Mouse (Mus musculus) heart, adult 2 months (tissue): ENCODE results near the gene Neb. TPM values are rescaled to one million over a fixed set of nuclear protein-coding genes. Genes with fewer than 3 reads are reported as not detected.

Experiments
- DNase-seq, 2 experiments: peaks; one replicate each; pipeline ENCODE4 v3.0.0; 2021
- H3K27ac ChIP-seq: fragments of 200-600 bp; 2 replicates; pipeline ENCODE4 v1.8.1; 2022
- H3K27me3 ChIP-seq: fragments of 200-500 bp; 2 replicates; pipeline ENCODE4 v1.6.1; 2012; ENCODE audit warnings: mild to moderate bottlenecking, low read length, inconsistent platforms, mixed read lengths; ENCODE audit not compliant: control insufficient read depth, insufficient read depth
- H3K36me3 ChIP-seq: fragments of 200-500 bp; 2 replicates; pipeline ENCODE4 v1.6.1; 2012; ENCODE audit warnings: low read length, inconsistent platforms; ENCODE audit not compliant: control insufficient read depth, insufficient read depth
- H3K4me1 ChIP-seq: fragments of 200-500 bp; 2 replicates; pipeline ENCODE4 v1.6.1; 2011; ENCODE audit warnings: low read length; ENCODE audit not compliant: control insufficient read depth, insufficient read depth
- H3K4me3 ChIP-seq: fragments of 200-600 bp; 2 replicates; pipeline ENCODE4 v1.8.1; 2022
- H3K79me2 ChIP-seq: fragments of 200-500 bp; replicated peaks from 2 replicates; pipeline ENCODE4 v1.6.1; 2012; ENCODE audit warnings: mild to moderate bottlenecking, inconsistent platforms, low read length, moderate library complexity, mixed read lengths; ENCODE audit not compliant: control insufficient read depth, insufficient read depth
- H3K9ac ChIP-seq: fragments of 200-500 bp; 2 replicates; pipeline ENCODE4 v1.6.1; 2012; ENCODE audit warnings: low read depth, mild to moderate bottlenecking, control low read depth, inconsistent platforms, low read length, mixed read lengths
- CTCF ChIP-seq: fragments of 200-600 bp; IDR thresholded peaks from 2 replicates; pipeline ENCODE4 v1.8.1; 2022; ENCODE audit warnings: antibody characterized with exemption, mild to moderate bottlenecking, moderate library complexity
- EP300 ChIP-seq: fragments of 200-500 bp; IDR thresholded peaks from 2 replicates; pipeline ENCODE4 v1.6.1; 2011; ENCODE audit warnings: low read depth, low read length, control low read depth; ENCODE audit not compliant: insufficient read depth
- POLR2A ChIP-seq: fragments of 200-500 bp; IDR thresholded peaks from 2 replicates; pipeline ENCODE4 v1.6.1; 2011; ENCODE audit warnings: mild to moderate bottlenecking, low read depth, low read length, control low read depth; ENCODE audit not compliant: insufficient read depth
- WGBS: fragments of 180-500 bp; shearing (Covaris S2); methylation state at CpG from one replicate; pipeline ENCODE4 v1.1.7; 2018; 5-methylcytosine and 5-hydroxymethylcytosine counted together
- intact Hi-C: fragments of 180-260 bp; cut with DNase I; formaldehyde crosslinking; loops from one replicate; pipeline ENCODE4 v1.15.1; 2025
- polyA plus RNA-seq: library from polyadenylated mRNA; depleted of rRNA; stranded (reverse); fragments of >200 nt; gene quantifications from 2 replicates; pipeline ENCODE4 v1.2.3, GENCODE M21; 2012
- total RNA-seq, 2 experiments: library from RNA; stranded (reverse); gene quantifications; 2 replicates each; pipeline ENCODE4 v1.2.3; 2021

Gene Neb
- total and polyA plus RNA-seq, 3 experiments: 1.0 to 10.2 (median 7.6) TPM

DNA sequence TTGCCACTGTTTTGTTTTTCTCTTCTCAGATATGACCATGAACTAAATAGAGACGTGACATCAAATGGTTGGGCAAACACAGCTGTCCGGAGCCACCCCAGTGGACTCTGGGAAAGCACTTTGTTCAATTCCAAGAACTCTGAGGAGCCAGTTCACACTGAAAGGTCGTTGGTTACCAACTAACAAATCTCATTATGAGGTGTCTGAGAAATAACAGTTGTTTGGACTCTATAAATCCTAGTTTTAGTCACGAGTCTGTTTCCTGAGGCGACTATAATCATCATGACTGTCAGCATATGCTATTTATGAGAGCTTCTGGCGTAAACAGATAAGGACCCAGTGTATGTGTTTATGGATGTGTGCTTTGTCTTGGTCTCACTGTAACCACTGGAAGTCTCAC is 5.8 kb downstream of the Neb start:
- H3K4me1 ChIP-seq: peaks cover 3% of the 10 kb centered on the region
- intact Hi-C loops: no loop called here
- no peak overlapping the region for H3K27ac ChIP-seq
- 49% methylated on average over 6 of the region's 6 CpGs for WGBS
- H3K79me2 ChIP-seq: no peaks in the 10 kb centered on the region
- DNase-seq: no peak
- no peaks in the 10 kb centered on the region for H3K36me3 ChIP-seq
- TF ChIP-seq EP300 (no peak), POLR2A (no peak), CTCF (no peak)
- no peak overlapping the region for H3K9ac ChIP-seq
- H3K4me3 ChIP-seq: no peak overlapping the region
- H3K27me3 ChIP-seq: no peaks in the 10 kb centered on the region

DNA sequence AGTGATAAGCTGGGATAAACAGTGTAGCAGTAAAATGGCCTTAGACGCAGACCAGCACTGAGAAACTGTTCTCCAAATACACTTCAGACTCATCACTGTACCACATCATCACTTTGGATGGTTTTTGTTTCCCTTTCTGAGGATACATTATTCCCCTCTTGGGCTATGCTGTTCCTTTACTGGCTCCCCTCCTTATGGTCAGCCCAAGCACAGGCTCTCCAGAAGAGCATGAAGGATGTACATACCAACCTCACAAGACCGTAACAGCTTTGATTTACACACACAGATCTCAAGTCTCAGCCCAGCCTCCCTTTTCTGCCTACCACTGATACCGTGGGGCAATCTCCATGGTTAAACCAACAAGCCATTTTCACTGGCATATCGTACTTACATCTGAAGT is 6.2 kb downstream of the Neb start:
- TF ChIP-seq POLR2A (no peak), CTCF (no peak), EP300 (no peak)
- no peak for DNase-seq
- 78% methylated on average over 4 of the region's 4 CpGs for WGBS
- Histone ChIP-seq H3K9ac (no peak overlapping the region), H3K4me3 (no peak overlapping the region), H3K27ac (no peak overlapping the region), H3K36me3 (no peaks in the 10 kb centered on the region), H3K79me2 (no peaks in the 10 kb centered on the region), H3K27me3 (no peaks in the 10 kb centered on the region), H3K4me1 (peaks cover 3% of the 10 kb centered on the region)
- intact Hi-C loops: no loop called here

DNA sequence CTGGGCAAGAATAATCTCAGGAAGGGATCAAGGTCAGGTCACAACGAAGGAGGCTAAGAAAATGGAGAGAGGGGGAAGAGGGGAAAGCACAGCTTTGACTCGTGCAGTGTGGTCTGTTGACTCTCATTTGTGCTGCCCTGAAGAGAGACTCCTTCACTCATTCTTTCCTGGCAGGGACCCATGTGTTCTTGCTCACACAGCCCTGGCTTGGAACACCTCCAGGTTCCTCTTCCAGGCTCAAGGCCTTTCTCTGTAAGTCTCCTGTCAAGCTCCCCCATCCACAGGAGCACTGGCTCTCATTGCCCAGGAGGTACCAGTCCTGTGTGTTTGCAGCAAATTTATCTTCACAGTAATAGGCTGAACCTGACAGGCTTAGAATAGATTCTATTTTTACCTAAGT is 7.2 kb downstream of the Neb start:
- Histone ChIP-seq H3K79me2 (no peaks in the 10 kb centered on the region), H3K27me3 (no peaks in the 10 kb centered on the region), H3K4me1 (peaks cover 3% of the 10 kb centered on the region), H3K27ac (no peak overlapping the region), H3K9ac (no peak overlapping the region), H3K4me3 (no peak overlapping the region), H3K36me3 (no peaks in the 10 kb centered on the region)
- intact Hi-C loops: no loop called here
- TF ChIP-seq EP300: no peak
- no peak for TF ChIP-seq CTCF
- TF ChIP-seq POLR2A: no peak
- peak; percentile 34 to 53 for DNase-seq
- WGBS: 0% methylated on average over 2 of the region's 2 CpGs

DNA sequence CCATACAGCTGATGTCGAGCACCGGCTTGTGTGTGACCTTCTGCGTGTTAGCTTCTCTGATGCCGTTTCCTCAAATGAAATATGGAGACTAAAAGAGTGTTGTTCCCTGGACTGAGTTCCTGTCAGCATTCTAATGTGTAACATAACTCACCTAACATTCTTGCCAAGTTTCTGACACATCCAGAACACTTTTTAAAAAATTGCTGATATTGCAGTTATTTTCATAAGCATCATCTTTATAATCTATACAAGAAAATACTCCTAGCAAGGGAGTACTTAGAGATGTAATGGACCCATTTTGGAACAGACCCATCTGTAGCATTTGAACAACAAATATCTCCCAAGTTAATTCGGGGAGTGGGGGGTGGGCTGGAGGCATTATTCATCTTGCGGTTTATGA is 8.7 kb downstream of the Neb start:
- no peaks in the 10 kb centered on the region for H3K36me3 ChIP-seq
- DNase-seq: no peak
- no peak overlapping the region for H3K27ac ChIP-seq
- H3K27me3 ChIP-seq: no peaks in the 10 kb centered on the region
- no peaks in the 10 kb centered on the region for H3K79me2 ChIP-seq
- intact Hi-C loops: loop anchor here (10.0 kb wide), 1 partner anchor 1235 kb away; no protein-coding TSS in a partner anchor
- H3K4me1 ChIP-seq: peaks cover 3% of the 10 kb centered on the region
- no peak overlapping the region for H3K4me3 ChIP-seq
- 92% methylated on average over 6 of the region's 6 CpGs for WGBS
- no peak overlapping the region for H3K9ac ChIP-seq
- no peak for TF ChIP-seq EP300
- no peak for TF ChIP-seq POLR2A
- TF ChIP-seq CTCF: no peak

DNA sequence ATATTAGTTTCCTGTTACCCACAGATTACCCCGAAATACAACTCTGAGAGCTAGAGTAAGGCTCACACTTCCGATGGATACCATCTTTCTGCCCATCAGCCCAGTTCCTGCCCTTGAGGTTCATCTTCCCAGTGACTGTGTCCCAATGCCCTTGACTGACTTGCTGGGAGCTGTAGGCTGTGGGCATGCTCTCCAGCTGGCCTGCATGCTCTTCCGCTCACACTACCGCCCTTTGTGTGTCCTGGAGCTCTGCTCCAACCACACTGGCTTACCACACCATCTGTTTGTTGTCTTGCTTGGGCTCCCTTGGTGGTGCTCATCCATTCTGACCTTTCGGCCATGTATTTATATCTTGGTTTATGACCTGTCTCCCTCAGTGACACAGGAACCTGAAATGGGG is 10.6 kb downstream of the Neb start:
- WGBS: 76% methylated on average over 5 of the region's 5 CpGs
- H3K4me1 ChIP-seq: peaks cover 3% of the 10 kb centered on the region
- TF ChIP-seq EP300 (no peak), CTCF (no peak), POLR2A (no peak)
- H3K79me2 ChIP-seq: no peaks in the 10 kb centered on the region
- no peak overlapping the region for H3K27ac ChIP-seq
- no peaks in the 10 kb centered on the region for H3K36me3 ChIP-seq
- H3K9ac ChIP-seq: no peak overlapping the region
- H3K4me3 ChIP-seq: no peak overlapping the region
- intact Hi-C loops: loop anchor here (10.0 kb wide), 1 partner anchor 1233 kb away; no protein-coding TSS in a partner anchor
- no peak for DNase-seq
- no peaks in the 10 kb centered on the region for H3K27me3 ChIP-seq

DNA sequence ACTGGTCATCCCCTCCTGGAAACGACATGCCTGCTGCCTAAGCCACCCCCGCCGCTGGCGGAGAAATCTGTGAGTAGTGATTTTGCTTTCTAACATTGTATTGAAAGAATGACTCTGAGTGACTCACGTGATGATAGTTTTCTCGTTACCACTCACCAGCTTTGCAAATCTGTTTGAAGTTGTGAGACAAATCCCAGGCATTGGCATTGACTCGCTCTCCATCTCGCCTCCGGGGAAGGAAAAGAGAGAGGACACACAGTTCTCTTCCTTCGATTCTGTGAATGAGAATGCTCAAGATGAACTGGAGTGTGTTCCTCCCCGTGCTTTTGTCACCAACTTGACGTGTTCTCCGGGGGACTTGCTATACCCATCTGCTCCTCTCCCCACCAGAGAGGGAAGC is 11.0 kb downstream of the Neb start:
- no peak overlapping the region for H3K27ac ChIP-seq
- TF ChIP-seq POLR2A (no peak), CTCF (no peak), EP300 (no peak)
- 45% methylated on average over 13 of the region's 13 CpGs for WGBS
- peaks cover 3% of the 10 kb centered on the region for H3K4me1 ChIP-seq
- H3K36me3 ChIP-seq: no peaks in the 10 kb centered on the region
- H3K4me3 ChIP-seq: no peak overlapping the region
- intact Hi-C loops: loop anchor here (10.0 kb wide), 1 partner anchor 1232 kb away; no protein-coding TSS in a partner anchor
- H3K79me2 ChIP-seq: no peaks in the 10 kb centered on the region
- H3K9ac ChIP-seq: no peak overlapping the region
- H3K27me3 ChIP-seq: no peaks in the 10 kb centered on the region
- no peak for DNase-seq
